Mouse (Mus musculus): Measurements from ENCODE around the gene Prr19. TPM values are rescaled to one million over a fixed set of nuclear protein-coding genes. Genes with fewer than 3 reads are reported as not detected.
A peak's percentile ranks its signal among the peaks of the same experiment; 100 is the strongest.

Prr19 gene
- polyA plus RNA-seq, 1 experiment from 2014 or later = 2.2 TPM

GRCm38 (mm10) chr7:25268588-25268987 is 32.6 kb upstream of the Prr19 start:
- no peak for ATAC-seq

GRCm38 (mm10) chr7:25269029-25269428 is 32.2 kb upstream of the Prr19 start:
- Histone ChIP-seq H3K9me3 (ENCODE audit: control insufficient read depth, low read length) (no peaks in the 10 kb centered on the region), H3K4me2 (ENCODE audit: low read length) (peak overlapping the region; percentile 79), H3K27me3 (replicated peaks; ENCODE audit: control insufficient read depth, insufficient read depth, low read length) (no peaks in the 10 kb centered on the region), H3K4me1 (replicated peaks; ENCODE audit: control insufficient read depth, insufficient read depth, low read length) (peaks cover 21% of the 10 kb centered on the region), H3K27ac (ENCODE audit: low read length) (no peak overlapping the region), H3K36me3 (ENCODE audit: control insufficient read depth, insufficient read depth) (peaks cover 7% of the 10 kb centered on the region), H3K4me3 (replicated peaks; ENCODE audit: low read length) (peak overlapping the region; percentile 84), H3K9ac (replicated peaks; ENCODE audit: low read depth, low read length) (peak overlapping the region; percentile 76)
- no peak for ATAC-seq
- 45% methylated on average over 4 of the region's 4 CpGs for WGBS

More at GRCm38 (mm10) chr7:25268588-25268987, 32.6 kb upstream of the Prr19 start:
- H3K4me1 ChIP-seq (replicated peaks; ENCODE audit: control insufficient read depth, insufficient read depth, low read length) = peaks cover 20% of the 10 kb centered on the region
- H3K4me3 ChIP-seq (replicated peaks; ENCODE audit: low read length) = peak overlapping the region; percentile 84
- H3K4me2 ChIP-seq (ENCODE audit: low read length) = peak overlapping the region; percentile 79
- under 1% methylated on average over 7 of the region's 7 CpGs for WGBS
- H3K36me3 ChIP-seq (ENCODE audit: control insufficient read depth, insufficient read depth) = peaks cover 7% of the 10 kb centered on the region
- peak overlapping the region; percentile 76 for H3K9ac ChIP-seq (replicated peaks; ENCODE audit: low read depth, low read length)
- H3K9me3 ChIP-seq (ENCODE audit: control insufficient read depth, low read length) = no peaks in the 10 kb centered on the region
- H3K27me3 ChIP-seq (replicated peaks; ENCODE audit: control insufficient read depth, insufficient read depth, low read length) = no peaks in the 10 kb centered on the region
- peak overlapping the region; percentile 83 for H3K27ac ChIP-seq (ENCODE audit: low read length)

GRCm38 (mm10) chr7:25269545-25270271 is 31.5 kb upstream of the Prr19 start:
- Histone ChIP-seq H3K4me2 (ENCODE audit: low read length) (peak overlapping the region; percentile 79; the same call in 1 of the 2 replicates), H3K9me3 (ENCODE audit: control insufficient read depth, low read length) (no peaks in the 10 kb centered on the region), H3K36me3 (ENCODE audit: control insufficient read depth, insufficient read depth) (peaks cover 7% of the 10 kb centered on the region), H3K27me3 (replicated peaks; ENCODE audit: control insufficient read depth, insufficient read depth, low read length) (no peaks in the 10 kb centered on the region), H3K4me1 (replicated peaks; ENCODE audit: control insufficient read depth, insufficient read depth, low read length) (peaks cover 24% of the 10 kb centered on the region), H3K9ac (replicated peaks; ENCODE audit: low read depth, low read length) (0 out of 2 replicates have a peak overlapping the region, but pooled peaks have one; percentile 12), H3K4me3 (replicated peaks; ENCODE audit: low read length) (no peak overlapping the region), H3K27ac (ENCODE audit: low read length) (no peak overlapping the region)
- 76% methylated on average over 8 of the region's 8 CpGs for WGBS
- no peak for ATAC-seq

DNA sequence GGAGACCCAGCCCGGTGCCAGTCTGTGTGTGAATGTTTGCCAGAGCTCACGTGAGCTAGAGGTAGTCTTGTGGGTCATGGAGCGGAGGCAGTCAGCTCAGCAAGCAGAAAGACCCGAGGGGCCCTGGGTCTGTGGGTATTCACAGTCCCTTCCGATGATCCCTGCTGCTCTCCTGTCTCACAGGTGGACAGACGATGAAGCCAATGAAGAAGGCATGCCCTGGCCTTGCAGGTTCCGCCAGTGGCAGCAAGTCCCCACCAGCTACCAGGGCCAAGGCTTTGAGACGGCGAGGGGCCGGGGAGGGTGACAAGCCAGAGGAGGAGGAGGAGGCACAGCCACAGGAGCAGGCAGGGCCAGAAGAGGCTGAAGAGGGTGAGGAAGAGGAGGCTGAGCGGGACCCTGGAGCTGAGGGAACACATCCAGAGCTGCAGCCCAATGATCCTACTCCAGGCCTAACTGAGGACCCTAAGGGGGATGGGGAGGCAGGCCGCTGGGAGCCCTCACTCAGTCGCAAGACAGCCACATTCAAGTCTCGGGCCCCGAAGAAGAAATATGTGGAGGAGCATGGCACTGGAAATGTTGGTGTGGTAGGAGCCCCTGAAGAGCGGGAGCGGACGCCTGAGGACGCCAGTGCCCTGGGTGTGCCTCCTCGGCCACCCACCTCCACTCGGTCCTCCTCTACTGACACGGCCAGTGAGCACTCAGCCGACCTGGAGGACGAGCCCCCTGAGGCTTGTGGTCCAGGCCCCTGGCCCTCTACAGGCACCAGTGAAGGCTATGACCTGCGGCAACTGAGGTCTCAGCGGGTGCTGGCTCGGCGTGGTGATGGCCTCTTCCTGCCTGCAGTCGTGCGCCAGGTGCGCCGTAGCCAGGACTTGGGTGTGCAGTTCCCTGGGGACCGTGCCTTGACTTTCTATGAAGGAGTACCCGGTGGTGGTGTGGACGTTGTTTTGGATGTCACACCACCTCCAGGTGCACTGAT is 30.3 kb upstream of the Prr19 start:
- H3K9me3 ChIP-seq (ENCODE audit: control insufficient read depth, low read length) = no peaks in the 10 kb centered on the region
- no peak for ATAC-seq
- H3K36me3 ChIP-seq (ENCODE audit: control insufficient read depth, insufficient read depth) = peaks cover 7% of the 10 kb centered on the region
- WGBS = 90% methylated on average over 35 of the region's 35 CpGs
- H3K27me3 ChIP-seq (replicated peaks; ENCODE audit: control insufficient read depth, insufficient read depth, low read length) = no peaks in the 10 kb centered on the region
- no peak overlapping the region for H3K4me3 ChIP-seq (replicated peaks; ENCODE audit: low read length)
- H3K4me2 ChIP-seq (ENCODE audit: low read length) = no peak overlapping the region
- H3K4me1 ChIP-seq (replicated peaks; ENCODE audit: control insufficient read depth, insufficient read depth, low read length) = peaks cover 35% of the 10 kb centered on the region
- no peak overlapping the region for H3K27ac ChIP-seq (ENCODE audit: low read length)
- H3K9ac ChIP-seq (replicated peaks; ENCODE audit: low read depth, low read length) = no peak overlapping the region

DNA sequence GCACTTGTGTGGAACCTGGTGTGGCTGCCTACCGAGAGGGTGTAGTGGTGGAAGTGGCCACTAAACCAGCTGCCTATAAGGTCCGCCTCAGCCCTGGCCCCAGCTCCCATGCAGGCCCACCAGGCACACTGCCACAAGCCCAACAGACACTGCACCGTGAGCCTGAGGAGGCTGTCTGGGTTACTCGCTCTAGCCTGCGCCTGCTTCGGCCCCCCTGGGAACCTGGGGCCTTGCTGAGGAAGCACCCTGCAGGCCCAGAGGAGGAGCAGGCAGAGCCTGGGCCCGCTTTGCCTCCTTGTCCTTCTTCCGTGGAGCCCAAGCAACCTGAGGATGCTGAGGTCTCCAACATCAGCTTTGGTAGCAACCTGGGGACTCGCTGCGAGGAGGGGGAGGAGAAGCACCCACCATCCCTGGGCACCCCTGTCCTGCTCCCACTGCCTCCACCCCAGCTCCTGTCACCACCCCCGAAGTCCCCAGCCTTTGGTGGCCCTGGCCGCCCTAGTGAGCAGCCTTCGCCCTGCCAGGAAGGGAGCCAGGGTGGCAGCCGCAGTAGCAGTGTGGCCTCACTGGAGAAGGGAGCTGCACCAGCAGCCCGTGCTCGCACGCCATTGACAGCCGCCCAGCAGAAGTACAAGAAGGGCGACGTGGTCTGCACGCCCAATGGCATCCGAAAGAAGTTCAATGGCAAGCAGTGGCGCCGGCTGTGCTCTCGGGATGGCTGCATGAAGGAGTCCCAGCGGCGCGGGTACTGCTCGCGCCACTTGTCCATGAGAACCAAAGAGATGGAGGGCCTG is 29.4 kb upstream of the Prr19 start:
- H3K9ac ChIP-seq (replicated peaks; ENCODE audit: low read depth, low read length) = no peak overlapping the region
- peaks cover 38% of the 10 kb centered on the region for H3K4me1 ChIP-seq (replicated peaks; ENCODE audit: control insufficient read depth, insufficient read depth, low read length)
- no peak for ATAC-seq
- H3K27ac ChIP-seq (ENCODE audit: low read length) = no peak overlapping the region
- no peak overlapping the region for H3K4me2 ChIP-seq (ENCODE audit: low read length)
- H3K27me3 ChIP-seq (replicated peaks; ENCODE audit: control insufficient read depth, insufficient read depth, low read length) = no peaks in the 10 kb centered on the region
- H3K36me3 ChIP-seq (ENCODE audit: control insufficient read depth, insufficient read depth) = peaks cover 7% of the 10 kb centered on the region
- WGBS = 89% methylated on average over 27 of the region's 30 CpGs
- no peaks in the 10 kb centered on the region for H3K9me3 ChIP-seq (ENCODE audit: control insufficient read depth, low read length)
- H3K4me3 ChIP-seq (replicated peaks; ENCODE audit: low read length) = no peak overlapping the region

- H3K4me3 ChIP-seq (replicated peaks; ENCODE audit: low read length) = no peak overlapping the region
- H3K4me2 ChIP-seq (ENCODE audit: low read length) = no peak overlapping the region
- H3K36me3 ChIP-seq (ENCODE audit: control insufficient read depth, insufficient read depth) = peaks cover 7% of the 10 kb centered on the region
- H3K27me3 ChIP-seq (replicated peaks; ENCODE audit: control insufficient read depth, insufficient read depth, low read length) = no peaks in the 10 kb centered on the region
- WGBS = 92% methylated on average over 38 of the region's 38 CpGs
- no peak overlapping the region for H3K27ac ChIP-seq (ENCODE audit: low read length)
- no peaks in the 10 kb centered on the region for H3K9me3 ChIP-seq (ENCODE audit: control insufficient read depth, low read length)
- no peak overlapping the region for H3K9ac ChIP-seq (replicated peaks; ENCODE audit: low read depth, low read length)
- ATAC-seq = no peak
- peaks cover 38% of the 10 kb centered on the region for H3K4me1 ChIP-seq (replicated peaks; ENCODE audit: control insufficient read depth, insufficient read depth, low read length)
Measured at GRCm38 (mm10) chr7:25272445-25273258, 28.6 kb upstream of the Prr19 start.

DNA sequence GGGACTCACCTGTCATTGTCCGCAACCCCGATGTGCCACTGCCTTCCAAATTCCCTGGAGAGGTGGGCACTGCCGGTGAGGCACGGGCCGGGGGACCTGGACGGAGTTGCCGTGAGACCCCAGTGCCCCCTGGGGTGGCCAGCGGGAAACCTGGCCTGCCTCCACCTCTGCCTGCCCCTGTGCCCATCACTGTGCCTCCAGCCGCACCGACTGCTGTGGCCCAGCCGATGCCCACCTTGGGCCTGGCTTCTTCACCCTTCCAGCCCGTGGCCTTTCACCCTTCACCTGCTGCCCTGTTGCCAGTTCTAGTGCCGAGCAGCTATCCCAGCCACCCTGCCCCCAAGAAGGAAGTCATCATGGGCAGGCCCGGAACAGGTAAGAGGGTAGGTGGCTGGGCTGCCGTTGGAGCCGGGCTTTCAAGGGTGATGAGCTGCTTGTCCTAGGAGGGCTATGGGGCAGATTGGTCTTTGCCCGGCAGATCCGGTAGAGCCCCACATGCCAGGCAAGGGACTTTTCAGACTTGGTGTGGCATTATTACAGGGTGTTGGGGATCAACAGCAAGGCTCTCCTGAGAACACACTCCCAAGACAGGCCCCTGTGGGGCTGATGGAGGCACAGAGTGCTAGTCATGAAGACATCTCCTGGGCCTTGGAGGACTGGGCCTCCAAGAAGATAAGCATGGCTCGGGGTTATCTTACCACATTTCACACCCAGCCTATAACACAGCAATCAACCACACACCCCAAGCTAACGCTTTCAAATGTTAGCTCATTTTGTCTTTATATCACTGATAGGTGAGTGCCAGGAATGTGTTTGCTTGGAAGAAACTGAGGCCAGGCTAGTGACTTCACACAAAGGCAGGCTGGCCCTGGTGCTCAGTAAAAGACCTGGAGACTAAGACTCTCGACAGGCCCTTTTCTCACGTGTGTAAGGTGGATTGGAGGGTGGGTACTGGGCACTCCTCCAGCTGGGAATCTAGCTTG is 27.7 kb upstream of the Prr19 start:
- H3K27me3 ChIP-seq (replicated peaks; ENCODE audit: control insufficient read depth, insufficient read depth, low read length) = no peaks in the 10 kb centered on the region
- WGBS = 91% methylated on average over 22 of the region's 22 CpGs
- H3K36me3 ChIP-seq (ENCODE audit: control insufficient read depth, insufficient read depth) = peaks cover 7% of the 10 kb centered on the region
- H3K4me3 ChIP-seq (replicated peaks; ENCODE audit: low read length) = no peak overlapping the region
- no peak overlapping the region for H3K27ac ChIP-seq (ENCODE audit: low read length)
- no peak for ATAC-seq
- no peak overlapping the region for H3K9ac ChIP-seq (replicated peaks; ENCODE audit: low read depth, low read length)
- H3K4me2 ChIP-seq (ENCODE audit: low read length) = no peak overlapping the region
- H3K9me3 ChIP-seq (ENCODE audit: control insufficient read depth, low read length) = no peaks in the 10 kb centered on the region
- H3K4me1 ChIP-seq (replicated peaks; ENCODE audit: control insufficient read depth, insufficient read depth, low read length) = peaks cover 42% of the 10 kb centered on the region

Measured in forebrain, embryonic 16.5 days (tissue).